Mouse (Mus musculus): ENCODE data around the gene Zfp865. TPM values are rescaled to one million over a fixed set of nuclear protein-coding genes. Genes with fewer than 3 reads are reported as not detected.
"Not testable (repeated sequence)": the region's sequence is repeated elsewhere in the genome, so short reads cannot be mapped to it uniquely, and the experiment has no call there.

Gene Zfp865
- polyA plus RNA-seq, 1 experiment: 18.8 TPM

DNA sequence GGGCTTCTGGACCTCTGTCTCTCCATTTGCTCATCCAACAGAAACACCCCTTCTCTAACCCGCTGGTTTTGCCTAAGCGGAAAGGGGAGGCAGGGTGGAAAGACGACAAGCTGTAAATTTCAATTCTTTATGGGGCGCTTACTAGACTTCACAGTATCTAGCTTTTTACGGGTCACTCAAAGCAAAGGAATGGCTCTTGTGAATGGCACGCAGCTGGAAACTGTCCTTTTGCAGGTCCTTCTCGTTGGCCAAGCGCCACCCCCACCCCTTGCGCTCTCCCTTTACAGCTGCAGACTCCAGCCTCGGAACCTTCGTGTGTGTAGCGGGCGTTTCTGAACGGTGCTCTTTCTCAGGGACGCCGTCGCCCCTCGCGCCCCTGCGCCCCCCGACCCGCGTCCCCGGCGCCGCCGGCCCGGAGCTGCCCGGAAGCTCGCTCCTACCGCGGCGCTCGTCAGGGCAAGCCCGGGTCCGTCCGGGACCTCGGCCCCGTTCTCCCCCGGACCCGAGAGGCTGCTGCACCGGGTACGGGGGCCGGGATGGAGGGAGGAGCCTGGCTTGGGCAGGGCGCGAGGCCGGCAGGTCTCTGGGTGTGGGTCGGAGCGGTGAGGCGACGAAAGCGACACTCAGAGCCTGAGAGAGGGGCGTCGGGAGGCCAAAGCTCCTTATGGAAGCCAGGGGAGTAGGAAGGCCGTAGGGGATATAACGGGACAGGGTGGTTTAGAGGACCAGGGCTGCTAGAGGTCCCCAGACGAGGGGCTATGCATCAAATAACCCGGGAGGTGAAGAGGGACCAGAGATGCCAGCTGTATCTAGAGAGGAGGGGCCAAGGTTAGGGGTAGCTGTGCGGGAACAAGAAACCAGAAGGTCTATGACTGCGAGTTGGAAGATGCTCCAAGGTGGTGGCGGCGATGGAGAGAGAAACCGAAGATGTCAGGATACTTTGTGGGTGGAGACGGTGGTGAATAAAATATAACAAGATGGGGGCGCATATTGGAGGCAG lies 31.3 kb downstream of the Zfp865 start, which contains the start of gene Zfp580:
Gene Zfp580 (plus strand): TSS at position 346 of the 1,000 bp plus-strand sequence.
- peak; percentile 77 for DNase-seq (ENCODE audit: low spot score)

- no peak for DNase-seq (ENCODE audit: low spot score)
Measured at GRCm38 (mm10) chr7:5052438-5052837, 32.3 kb downstream of the Zfp865 start.

DNA sequence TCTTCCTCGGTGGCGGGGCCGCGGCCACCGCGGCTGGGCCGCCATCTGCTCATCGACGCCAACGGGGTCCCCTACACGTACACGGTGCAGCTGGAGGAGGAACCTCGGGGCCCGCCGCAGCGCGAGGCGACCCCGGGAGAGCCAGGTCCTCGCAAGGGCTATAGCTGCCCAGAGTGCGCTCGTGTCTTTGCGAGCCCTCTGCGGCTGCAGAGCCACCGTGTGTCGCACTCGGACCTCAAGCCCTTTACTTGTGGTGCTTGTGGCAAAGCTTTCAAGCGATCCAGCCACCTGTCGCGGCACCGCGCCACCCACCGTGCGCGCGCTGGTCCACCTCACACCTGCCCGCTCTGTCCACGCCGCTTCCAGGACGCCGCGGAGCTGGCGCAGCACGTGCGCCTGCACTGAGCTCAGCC lies 32.8 kb downstream of the Zfp865 start:
- DNase-seq (ENCODE audit: low spot score): no peak

DNA sequence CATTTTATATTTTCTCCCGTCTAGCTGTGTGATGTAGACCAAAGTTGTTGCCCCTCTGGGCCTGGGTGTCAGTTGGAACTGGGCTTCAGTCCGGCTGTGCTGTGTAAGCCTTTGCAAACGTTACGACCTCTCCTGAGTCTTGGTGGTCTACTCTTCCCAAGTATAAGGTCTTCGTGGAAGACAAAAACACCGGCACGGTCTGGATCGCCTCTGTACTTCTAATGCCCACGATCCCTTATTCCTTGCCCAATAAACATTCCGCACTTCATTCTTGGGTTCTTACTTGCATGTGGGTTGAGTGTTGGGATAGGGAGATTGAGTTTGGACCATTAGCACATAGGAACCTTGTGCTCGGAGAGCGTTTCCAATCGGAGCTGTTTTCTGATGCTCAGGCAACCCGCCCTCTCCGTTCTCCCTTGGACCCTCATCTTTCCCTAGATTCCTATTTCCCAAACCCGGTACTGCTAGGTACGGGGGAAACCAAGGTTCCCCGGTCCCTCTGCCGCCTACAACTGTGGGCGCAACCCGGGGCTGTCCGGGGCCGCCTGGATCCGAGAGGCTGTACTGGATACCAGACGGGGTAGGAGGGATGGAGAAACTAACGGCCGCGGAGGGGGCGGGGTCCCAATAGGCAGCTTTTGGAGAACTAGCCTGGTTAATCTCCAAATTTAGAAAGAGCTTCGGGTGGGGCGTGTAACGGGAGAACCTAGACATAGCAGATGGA lies 33.4 kb downstream of the Zfp865 start:
- DNase-seq (ENCODE audit: low spot score): no peak

- DNase-seq (ENCODE audit: low spot score): no peak
Measured at GRCm38 (mm10) chr7:5056651-5057263, 36.6 kb downstream of the Zfp865 start.

DNA sequence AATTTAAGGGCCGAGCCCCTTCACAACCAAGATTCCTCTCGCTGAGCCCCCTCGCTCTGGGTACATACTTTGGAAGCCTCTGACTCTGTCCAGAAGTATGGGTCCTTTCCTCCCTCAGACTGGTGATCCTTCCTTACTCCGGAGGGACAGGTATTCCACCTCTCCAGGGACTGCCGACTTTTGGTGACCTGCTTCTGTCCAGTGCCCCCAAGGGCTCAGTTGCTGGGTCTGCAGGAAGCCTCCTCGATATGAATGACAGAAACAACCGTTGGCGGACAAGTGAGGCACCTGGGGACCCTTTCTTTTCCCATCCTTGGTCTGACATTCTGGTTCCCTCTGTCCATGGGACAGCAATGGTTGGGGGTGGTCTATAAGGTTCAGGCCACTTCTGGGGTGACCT lies 37.2 kb downstream of the Zfp865 start:
- no peak for DNase-seq (ENCODE audit: low spot score)

DNA sequence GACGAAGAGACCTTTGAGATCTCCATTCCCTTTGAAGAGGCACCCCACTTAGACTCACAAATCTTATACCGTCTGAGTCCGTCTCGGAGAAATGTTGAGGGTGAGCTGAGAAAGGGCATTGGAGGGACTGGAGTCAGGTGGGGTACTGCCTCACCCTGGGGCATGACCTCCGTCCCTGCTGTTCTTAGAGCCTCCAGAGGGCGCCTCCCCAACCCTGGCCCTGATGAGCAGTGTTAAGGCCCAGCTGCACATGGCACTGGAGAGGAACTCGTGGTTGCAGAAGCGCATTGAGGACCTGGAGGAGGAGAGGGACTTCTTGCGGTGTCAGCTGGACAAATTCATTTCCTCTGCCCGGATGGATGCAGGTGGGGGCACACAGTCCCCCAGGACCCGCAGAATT lies 37.6 kb downstream of the Zfp865 start:
- no peak for DNase-seq (ENCODE audit: low spot score)

DNA sequence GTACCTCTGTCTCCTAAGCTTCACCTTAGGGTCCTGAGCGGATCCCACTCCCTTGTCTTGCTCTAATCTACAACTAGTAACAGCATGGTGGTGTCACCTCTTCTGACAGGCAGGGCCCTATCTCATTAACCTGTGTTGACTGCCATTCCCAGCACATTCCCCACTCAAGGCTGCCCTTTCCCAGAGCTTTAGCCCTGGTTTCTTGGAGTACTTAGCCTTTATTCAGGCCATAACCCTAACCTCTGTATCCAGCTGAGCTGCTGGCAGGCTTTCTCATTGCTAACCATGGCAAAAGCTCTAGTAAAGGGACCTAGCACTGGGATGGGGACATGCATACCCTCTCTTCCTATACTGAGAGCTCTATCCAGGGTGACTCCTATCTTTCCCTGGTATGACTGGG lies 38.5 kb downstream of the Zfp865 start:
- no peak for DNase-seq (ENCODE audit: low spot score)

DNA sequence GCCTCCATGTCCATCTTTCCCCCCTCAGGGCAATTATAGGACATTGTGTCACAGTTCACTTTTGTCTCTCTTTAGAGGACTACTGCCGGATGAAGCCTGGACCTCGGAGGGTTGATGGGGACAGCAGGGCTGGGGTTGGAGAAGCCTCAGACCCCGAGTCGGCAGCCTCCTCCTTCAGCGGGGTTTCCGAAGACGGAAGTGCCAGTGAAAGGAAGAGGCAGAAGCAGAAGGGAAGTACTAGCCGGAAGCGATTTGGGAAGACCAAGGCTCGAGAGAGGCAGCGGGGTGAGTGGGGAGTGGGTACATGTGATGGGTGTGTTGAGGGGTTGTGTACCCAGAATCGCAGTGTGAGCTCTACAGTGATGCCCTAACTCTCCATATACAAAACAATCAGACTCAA lies 39.2 kb downstream of the Zfp865 start:
- DNase-seq (ENCODE audit: low spot score): no peak

DNA sequence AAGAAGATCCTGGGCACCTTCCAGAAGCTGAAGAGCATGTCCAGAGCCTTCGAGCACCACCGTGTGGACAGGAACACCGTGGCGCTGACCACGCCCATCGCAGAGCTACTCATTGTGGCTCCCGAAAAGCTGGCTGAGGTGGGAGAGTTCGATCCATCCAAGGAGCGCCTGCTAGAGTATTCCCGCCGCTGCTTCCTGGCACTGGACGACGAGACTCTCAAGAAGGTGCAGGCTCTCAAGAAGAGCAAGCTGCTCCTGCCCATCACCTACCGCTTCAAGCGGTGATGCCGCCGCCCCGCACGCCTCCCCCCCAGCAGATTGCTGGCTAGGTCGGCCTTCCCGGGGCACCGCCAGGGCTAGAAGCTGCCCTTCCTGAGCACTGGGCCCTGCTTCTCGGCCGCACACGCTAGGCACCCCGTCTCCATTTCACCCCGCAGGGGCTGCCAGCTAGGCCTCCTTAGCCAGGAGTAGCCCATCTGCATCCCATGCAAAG lies 40.1 kb downstream of the Zfp865 start:
- no peak for DNase-seq (ENCODE audit: low spot score)

DNA sequence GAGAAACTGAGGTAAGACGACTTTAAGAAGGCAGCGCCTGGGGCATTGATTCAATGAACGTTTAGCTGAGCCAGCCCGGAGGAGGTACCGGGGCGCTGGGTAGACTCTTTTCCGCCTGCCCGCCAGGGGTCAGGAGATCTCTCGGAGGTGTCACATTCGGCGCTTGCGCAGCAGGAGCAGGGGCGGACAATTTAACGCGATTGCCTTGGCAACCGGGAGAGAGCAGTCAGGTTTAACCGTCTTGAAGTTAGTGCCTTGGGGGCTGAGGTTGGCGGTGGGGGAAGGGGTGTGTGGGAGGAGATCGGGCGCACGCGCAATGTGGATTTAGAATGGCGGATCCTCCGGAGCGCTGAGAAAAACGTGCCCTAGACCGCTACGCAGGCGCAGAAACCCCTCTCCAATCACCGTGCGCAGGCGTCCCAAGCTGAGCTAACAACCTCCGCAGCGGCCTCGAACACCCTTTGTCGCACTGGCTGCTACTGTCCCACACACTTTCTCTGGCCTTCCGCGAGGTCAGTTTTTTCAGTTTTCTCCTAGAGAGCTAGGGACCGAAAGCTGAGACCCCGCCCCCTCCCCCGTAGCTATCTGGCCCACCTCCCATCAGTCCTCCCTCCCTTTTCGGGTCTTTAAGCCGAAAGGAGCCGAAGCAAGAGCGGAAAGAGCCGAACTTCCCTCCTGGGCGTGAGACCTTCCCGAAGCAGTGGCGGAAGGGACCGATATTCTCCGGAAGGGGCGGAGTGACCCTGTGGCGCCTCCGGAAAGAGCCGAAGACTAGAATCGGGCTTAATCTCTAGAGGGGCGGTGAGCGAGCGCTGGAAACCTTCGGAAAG lies 41.0 kb downstream of the Zfp865 start:
- peak; percentile 91 for DNase-seq (ENCODE audit: low spot score)

DNA sequence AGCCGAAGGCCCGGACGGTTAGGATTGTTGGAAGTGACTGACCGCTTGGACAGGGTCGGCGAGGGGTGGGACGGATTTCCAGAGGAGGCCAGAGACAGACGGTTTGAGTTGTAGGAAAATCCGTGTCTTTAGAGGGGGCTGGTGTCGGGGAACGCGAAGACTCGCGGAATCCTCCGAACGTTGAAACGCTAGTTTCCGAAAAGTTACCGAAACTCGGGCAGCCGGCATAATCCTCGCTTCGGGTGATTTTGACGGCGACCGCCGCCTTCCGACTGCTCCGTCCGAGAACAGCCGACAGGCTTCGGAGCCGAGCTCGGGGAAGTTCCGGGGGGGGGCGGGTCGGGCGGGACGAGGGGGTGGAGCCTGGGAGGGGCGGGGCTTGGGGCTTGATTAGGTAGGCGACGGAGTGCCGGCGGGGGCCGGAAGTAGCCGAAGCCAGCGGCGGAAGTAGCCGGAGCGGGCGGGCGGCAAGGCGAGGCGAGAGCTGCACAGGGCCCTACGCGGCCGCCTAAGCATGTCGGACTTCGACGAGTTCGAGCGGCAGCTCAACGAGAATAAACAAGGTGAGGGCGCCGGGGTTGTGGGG lies 41.7 kb downstream of the Zfp865 start, which contains the start of gene U2af2:
Gene U2af2 (plus strand): TSS at position 370 of the 586 bp plus-strand sequence.
- peak; percentile 86 for DNase-seq (ENCODE audit: low spot score)

DNA sequence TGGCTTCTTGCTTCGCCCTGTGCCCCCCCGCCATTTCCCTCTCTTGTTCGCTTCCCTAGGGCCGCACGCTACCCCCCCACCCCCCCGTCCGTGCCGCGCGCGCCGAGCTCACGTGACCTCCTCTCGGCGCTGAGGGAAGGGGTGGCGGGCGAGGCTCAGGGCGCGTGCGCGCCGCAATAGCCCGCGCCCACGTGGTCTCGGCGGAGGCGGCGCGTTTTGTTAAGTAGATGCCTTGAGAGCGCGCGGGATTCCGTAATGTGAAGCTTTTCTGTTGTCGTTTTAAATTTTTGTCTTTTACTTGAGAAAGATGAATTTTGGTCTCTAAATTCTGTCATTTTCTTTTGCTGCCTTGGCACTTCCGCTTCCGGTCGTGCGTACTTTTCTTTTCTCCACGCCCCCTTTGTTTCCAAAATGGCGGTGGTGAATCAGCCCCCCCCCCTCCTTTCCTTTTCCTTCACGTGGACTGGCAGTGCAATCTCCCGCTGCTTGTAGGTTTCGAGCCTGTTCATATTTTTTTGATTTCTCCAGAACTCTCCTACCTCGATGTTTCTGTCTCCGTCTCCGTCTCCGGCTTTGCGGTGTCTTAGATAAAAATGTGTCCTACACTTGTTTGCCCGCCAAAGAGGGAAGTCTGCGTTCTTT lies 42.3 kb downstream of the Zfp865 start:
- no peak for DNase-seq (ENCODE audit: low spot score)

- no peak for DNase-seq (ENCODE audit: low spot score)
Measured at GRCm38 (mm10) chr7:5064886-5065285, 44.7 kb downstream of the Zfp865 start.

DNA sequence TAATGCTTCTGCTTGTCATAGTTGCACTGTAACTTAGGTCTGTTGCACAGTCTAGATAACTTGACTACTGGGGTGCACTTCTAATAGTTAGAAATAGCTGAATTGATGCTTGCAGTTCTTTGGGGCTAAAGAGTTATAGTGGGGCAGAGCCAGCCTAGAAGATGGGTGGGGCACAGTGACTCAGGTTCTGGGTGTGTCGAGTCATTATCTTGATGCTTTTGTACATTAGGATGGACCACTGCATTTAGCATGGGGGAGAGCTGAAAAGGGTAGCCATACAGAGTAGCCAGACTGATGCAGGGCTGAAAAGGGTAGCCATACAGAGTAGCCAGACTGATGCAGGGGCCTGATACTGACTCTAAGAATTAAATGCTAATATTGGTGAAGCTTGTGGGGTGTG lies 53.4 kb downstream of the Zfp865 start:
- DNase-seq (ENCODE audit: low spot score): no peak

DNA sequence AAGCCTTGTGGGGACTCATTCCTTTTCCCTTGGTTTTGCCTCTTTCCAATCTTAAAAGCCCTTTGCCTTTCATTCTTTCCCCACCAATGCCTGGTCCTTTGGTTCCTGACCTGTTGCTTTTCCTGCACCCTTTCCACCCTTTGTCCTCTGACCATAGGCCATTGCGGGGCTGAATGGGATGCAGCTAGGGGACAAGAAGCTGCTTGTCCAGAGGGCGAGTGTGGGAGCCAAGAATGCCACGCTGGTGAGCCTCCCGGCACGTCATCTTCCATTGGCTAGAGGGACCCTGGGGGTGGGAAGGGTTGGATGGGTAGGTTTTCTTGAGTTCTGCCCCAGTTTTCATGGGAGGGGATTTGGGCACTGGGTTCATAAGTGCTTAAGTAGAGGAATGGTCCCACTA lies 54.8 kb downstream of the Zfp865 start:
- no peak for DNase-seq (ENCODE audit: low spot score)

GRCm38 (mm10) chr7:5076931-5077330 lies 56.8 kb downstream of the Zfp865 start:
- no peak for DNase-seq (ENCODE audit: low spot score)

- not testable (repeated sequence) for DNase-seq (ENCODE audit: low spot score)
Measured at GRCm38 (mm10) chr7:5079365-5080009, 59.3 kb downstream of the Zfp865 start.

- peak; percentile 91 for DNase-seq (ENCODE audit: low spot score)
Measured at GRCm38 (mm10) chr7:5080010-5080751, 60.0 kb downstream of the Zfp865 start, which contains the start of gene Epn1. Gene Epn1, plus strand, starts transcription at chr7:5080235.

Data from urinary bladder, adult 2 months (tissue).